Mouse (Mus musculus) embryonic fibroblast, embryonic 13.5 days (primary cell): Measurements from ENCODE around the gene Unc5b.

Experiments used
- CTCF ChIP-seq: IDR thresholded peaks from 2 replicates; pipeline ENCODE4 v1.5.1; 2011; ENCODE audit warnings: mild to moderate bottlenecking, control low read depth, low read length, moderate library complexity, borderline replicate concordance; ENCODE audit not compliant: insufficient read depth
- POLR2A ChIP-seq: IDR thresholded peaks from 2 replicates; pipeline ENCODE4 v1.6.1; 2011; ENCODE audit warnings: low read depth, mild to moderate bottlenecking, control low read depth, low read length, moderate library complexity

DNA sequence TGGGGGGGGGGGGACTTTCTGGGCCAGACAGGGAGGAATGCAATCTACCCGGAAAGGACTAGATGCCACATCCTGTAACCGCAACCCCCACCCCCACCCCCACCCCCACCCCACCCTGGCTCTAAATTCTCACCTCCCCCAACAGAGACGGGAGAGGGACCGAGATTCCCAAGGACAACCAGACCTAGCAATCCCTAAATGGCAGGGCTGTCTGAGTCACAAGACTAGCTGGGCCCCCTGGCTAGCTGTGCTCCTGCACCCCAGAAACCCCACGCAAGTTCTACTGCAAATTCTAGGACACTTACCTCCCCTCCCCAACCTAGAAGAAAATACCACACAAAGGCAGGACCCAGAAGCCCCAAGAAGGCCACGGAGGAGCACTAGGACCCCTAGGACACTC, 16.3 kb downstream of the Unc5b start:
- TF ChIP-seq CTCF (no peak), POLR2A (no peak)
